Mouse (Mus musculus): ENCODE data around the gene Cpa1. TPM values are rescaled to one million over a fixed set of nuclear protein-coding genes. Genes with fewer than 3 reads are reported as not detected.
A peak's percentile ranks its signal among the peaks of the same experiment; 100 is the strongest.

Cpa1 gene
- total RNA-seq, 2 experiments from 2014 or later, result not detected

DNA sequence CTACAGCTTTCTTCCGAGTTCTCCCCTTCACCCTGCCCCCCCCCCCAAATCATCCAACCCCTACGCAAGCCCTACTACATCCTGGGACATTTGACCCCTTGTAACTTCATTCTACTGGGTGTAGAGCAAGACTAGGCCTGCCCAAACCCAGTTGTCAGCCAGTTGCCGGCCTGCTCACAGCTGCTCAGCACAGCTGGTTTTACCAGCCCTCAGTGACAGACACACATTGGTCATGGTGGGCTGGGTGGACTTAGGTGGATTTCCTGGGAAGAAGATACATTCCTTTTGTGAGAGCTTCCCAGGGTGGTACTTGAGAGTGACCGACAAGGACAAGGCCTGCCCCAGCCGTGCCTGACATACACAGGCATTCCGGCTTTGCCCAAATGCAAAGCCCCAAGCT, 18.0 kb upstream of the Cpa1 start:
- DNase-seq (ENCODE audit: low spot score in 2 of 2), result no peak

DNA sequence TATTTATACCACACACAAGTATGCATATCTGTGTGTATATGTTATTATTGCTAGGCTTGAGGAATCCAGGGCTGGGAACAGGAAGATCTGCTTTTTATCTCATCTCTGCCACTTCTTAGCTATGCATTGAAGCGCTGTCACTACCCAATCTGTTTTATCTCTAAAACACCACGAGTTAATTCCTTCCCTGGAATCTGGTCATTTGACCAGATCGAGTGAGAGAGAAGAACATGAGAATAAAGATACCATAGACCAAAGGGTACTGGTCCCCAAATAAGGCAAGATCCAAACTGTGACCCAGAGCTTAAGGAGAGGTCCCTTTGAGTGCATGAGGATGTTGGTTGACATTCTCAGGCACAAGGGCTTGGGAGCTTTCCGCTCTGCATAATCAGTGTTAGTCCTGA, 17.0 kb upstream of the Cpa1 start:
- DNase-seq (ENCODE audit: low spot score in 2 of 2), result no peak

GRCm38 (mm10) chr6:30624763-30625162, 14.3 kb upstream of the Cpa1 start:
- DNase-seq (ENCODE audit: low spot score in 2 of 2), result no peak

- DNase-seq (ENCODE audit: low spot score in 2 of 2), result peak; percentile 41 to 50
Observed at GRCm38 (mm10) chr6:30628152-30628551, 10.9 kb upstream of the Cpa1 start.

GRCm38 (mm10) chr6:30629989-30630388, 9.0 kb upstream of the Cpa1 start:
- no peak for DNase-seq (ENCODE audit: low spot score in 2 of 2)

GRCm38 (mm10) chr6:30635361-30635862, 3.6 kb upstream of the Cpa1 start:
- DNase-seq (ENCODE audit: low spot score in 2 of 2), result no peak

DNA sequence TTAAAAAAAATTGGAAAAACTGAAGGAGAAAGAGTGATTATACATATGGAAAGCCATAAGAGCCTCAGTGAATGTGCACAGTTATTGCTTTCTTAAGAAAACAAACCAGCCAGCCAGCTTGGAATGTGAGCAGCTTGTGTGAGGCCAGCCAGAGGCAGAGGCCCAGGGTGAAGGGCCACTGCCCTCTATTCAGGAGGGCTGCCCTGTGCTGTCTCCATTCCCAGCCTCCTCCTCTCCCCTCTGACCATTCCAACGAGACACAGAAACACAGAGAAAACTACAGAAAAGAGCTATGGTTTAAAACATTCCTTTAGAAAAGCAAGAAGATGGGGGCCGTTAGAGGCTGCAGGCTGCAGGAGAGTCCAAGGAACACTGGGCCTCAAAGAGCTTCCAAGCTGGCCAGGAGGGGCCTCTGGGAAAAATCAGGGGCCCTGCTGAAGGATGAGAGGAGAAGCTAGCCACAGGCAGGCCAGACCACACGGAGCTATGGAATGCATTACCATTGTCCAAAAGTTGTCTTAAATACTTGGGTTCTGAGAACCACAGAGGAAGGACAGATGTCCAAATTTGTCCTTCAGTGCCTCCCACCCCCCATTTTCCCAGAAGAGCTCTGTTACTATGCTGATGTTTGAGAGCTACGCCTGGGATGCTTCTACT, 2.7 kb upstream of the Cpa1 start:
- DNase-seq (ENCODE audit: low spot score in 2 of 2), result no peak

DNA sequence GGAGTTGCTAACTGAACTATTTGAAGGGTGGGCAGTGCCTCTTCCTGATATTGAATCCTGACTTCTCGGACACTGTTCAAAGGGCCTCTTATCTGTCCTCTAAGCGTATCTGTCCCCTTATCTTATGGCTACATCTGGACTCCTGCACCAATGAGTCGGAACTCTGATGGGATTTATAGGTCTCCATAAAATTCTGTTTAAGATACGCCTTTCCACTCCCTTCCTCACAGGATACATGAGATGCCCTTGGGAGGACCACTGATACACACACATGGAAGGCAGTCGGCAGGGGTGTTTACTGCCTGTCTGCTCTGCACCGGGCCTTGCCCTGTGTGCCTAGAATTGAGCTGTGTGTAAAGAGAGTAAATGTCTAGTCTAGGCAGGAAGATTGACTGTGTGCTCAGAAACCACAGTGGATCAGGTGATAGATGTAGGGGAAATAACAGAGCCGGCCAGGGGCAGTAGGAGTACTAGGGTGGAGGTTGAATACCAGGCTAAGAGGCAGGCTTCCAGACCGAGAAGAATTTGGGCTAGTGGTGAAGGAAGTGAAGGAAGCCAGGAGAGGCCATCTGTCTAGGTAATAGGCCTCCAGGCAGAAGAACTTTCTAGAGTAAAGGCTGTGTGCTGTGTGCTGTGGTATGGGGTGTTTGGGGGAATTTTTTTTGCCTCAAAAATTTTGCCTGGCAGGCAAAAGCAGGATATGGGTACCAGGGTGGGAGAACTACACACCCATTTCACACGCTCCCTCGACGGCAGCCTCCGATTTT, 4.9 kb downstream of the Cpa1 start:
- no peak for DNase-seq (ENCODE audit: low spot score in 2 of 2)

GRCm38 (mm10) chr6:30644462-30644861, 5.4 kb downstream of the Cpa1 start:
- DNase-seq (ENCODE audit: low spot score in 2 of 2), result no peak

DNA sequence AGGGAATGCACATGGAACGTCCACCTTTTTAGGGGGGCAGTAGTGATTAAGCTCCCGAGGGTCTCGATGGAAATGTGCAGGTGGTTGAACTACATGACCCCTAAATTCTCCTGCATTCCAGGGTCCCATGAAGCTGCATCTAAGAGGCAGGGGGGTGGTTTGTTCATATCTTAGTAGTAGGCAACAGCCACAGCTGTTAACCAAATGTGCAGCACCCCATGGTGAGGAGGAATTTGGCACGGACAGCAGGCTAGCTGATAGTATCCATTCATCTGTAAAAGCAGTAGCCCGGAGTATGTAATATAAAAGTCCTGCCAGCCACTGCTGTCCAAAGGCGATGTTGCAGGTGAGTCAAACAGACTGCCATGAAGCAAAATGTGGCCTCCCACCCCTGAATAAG, 6.4 kb downstream of the Cpa1 start:
- no peak for DNase-seq (ENCODE audit: low spot score in 2 of 2)

GRCm38 (mm10) chr6:30649651-30650296, 10.8 kb downstream of the Cpa1 start:
- DNase-seq (ENCODE audit: low spot score in 2 of 2), result peak; percentile 22 to 39

- no peak for DNase-seq (ENCODE audit: low spot score in 2 of 2)
Observed at GRCm38 (mm10) chr6:30652425-30653188, 13.6 kb downstream of the Cpa1 start.

GRCm38 (mm10) chr6:30653518-30653917, 14.5 kb downstream of the Cpa1 start:
- no peak for DNase-seq (ENCODE audit: low spot score in 2 of 2)

DNA sequence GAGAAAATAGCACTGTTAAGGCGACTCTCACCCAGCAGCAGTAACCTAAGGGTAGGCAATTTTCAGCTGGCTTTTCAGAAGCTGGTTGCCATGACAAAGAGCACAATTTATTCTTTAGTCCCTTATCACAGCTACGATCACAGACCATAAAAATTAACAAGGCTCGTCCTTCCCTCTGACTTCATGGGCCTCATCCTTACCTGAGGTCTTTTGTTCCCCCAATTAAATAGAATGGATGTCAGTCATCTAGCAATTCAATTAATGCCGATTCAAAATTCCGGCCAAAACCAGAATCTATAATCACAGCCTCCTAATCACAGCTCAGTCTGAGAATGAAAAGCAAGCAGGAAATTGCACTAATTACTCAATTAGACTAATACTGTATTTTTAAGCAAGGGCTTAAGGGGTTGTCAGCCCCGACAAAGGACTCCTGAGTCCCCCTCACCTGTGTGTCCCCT, 15.4 kb downstream of the Cpa1 start:
- no peak for DNase-seq (ENCODE audit: low spot score in 2 of 2)

DNA sequence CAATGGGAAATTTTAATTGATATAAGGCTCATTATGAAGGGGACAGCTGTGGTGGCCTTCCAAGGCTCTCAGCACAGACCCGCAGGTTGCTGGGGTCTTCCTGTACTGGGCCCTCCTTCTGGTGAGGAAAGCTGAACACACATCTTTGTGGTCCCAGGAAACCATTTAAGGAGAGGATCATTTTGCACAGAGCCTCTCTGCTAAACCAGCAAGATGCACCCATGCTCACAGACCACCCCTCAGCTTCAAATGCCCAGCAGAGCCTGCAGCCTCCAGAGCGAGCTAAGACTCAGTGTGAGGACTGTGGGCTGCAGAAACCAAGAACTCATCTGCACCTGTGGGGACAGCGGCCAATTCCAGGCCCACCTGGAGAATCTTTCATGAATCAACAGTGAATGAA, 15.9 kb downstream of the Cpa1 start:
- DNase-seq (ENCODE audit: low spot score in 2 of 2), result no peak

DNA sequence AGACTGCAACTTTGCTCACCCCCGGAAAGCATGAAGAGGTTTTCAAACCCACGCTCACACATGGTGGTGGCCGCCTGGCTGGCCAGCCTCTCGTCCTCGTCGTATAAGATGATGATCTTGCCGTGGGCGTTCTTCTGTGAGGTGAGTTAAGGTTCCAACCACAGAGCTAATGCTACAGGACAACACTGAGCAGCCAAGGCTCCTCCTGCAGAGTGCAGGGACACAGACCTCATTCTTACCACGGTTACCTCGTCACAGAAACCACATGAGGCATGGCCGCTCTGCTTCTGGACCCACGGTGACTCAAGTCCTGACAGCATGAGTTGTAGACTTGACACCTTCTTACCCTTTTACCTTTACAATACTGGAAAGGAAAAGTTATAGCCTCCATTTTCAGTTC, 18.3 kb downstream of the Cpa1 start:
- no peak for DNase-seq (ENCODE audit: low spot score in 2 of 2)

DNA sequence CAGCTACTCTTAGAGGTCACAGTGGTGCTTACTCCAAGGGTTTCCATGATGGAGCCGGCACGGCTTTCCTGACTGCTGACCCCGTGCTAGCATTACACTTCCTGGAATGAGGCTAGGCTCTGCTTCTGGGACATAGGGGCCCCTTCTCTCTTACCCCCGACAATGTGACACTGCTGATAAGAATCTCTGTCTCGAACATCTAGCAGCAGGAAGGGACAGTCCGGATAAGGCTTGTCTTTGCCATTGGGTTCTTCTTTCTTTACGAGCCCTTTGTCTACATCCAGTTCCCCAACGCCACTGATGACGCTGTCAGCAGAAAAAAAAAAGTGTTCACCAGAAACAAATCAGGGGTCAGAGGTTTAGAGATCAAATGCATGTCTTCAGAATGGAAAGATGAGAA, 19.6 kb downstream of the Cpa1 start:
- no peak for DNase-seq (ENCODE audit: low spot score in 2 of 2)

DNA sequence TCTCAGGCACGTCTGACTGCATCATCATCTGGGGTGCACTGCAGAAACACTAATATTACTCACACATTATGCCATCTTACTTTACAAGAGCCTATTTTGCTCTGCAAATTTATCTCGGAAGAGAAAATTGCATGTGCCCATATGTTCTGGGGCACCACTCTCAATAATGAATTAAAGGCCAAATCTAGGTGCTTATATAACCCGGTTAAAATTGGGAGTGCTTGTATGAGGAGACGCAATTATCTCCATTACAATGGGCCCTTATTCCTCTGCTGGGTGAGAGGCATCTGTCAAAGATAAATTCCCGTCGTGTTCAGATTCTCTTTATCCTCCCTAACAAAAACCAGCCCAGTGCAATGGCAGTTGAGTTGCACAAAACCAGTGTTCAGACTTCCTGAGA, 25.8 kb downstream of the Cpa1 start:
- DNase-seq (ENCODE audit: low spot score in 2 of 2), result no peak

DNA sequence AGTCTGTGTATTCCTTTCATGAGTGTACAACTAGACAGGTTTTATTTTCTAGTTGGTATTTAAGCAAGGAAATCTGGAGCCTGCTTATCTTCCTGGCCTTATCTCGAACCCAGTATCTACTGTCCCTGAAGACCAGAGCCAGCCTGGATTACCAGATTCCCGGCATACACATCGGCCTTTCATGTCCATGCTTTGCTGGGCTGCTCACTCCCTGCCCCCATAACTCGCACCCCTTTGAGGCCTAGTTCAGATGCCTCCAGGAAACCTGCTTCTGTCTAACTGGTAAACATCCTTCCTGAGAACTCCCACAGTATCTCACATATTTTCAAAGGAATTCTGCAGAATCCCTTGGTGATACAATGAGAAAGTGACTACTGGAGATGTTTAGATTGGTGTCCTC, 26.3 kb downstream of the Cpa1 start:
- no peak for DNase-seq (ENCODE audit: low spot score in 2 of 2)

GRCm38 (mm10) chr6:30666043-30666442, 27.0 kb downstream of the Cpa1 start:
- no peak for DNase-seq (ENCODE audit: low spot score in 2 of 2)

- no peak for DNase-seq (ENCODE audit: low spot score in 2 of 2)
Observed at GRCm38 (mm10) chr6:30667585-30667984, 28.6 kb downstream of the Cpa1 start.
